ENCODE assay signal across 9 mouse cellular contexts in genomic region chr9:69948964-69949363, GRCm38 (mm10). TPM values are rescaled to one million over a fixed set of nuclear protein-coding genes. Genes with fewer than 3 reads are reported as not detected.
DNase-seq lines count a peak whose midpoint lies in the region; ATAC-seq and TF ChIP-seq lines count a peak whose summit lies in the region.
"Had no signal": no experiment of that assay in that cellular context is flagged by ENCODE, and none has a peak within 500 bp of the region (broad histone marks: within the 10 kb centered on the region; RNA-seq: fewer than 3 reads in every experiment).

No protein-coding gene starts in this region.

- H3K9ac ChIP-seq in kidney, embryonic 14.5 days (ENCODE audit: low read depth, low read length): no peak overlapping the region
- H3K9ac ChIP-seq in liver, postnatal 0 days (replicated peaks): no peak overlapping the region
- H3K9ac ChIP-seq: midbrain, embryonic 12.5 days had no signal

- no peaks in the 10 kb centered on the region for H3K36me3 ChIP-seq in kidney, embryonic 14.5 days (ENCODE audit: control insufficient read depth, insufficient read depth, low read length)
- no peaks in the 10 kb centered on the region for H3K36me3 ChIP-seq in liver, postnatal 0 days (replicated peaks; ENCODE audit: insufficient read depth, low read length)
- no peaks in the 10 kb centered on the region for H3K36me3 ChIP-seq in small intestine, adult 2 months (ENCODE audit: control insufficient read depth, insufficient read depth, low read length)
- H3K36me3 ChIP-seq: midbrain, embryonic 12.5 days had no signal

- H3K4me2 ChIP-seq in kidney, embryonic 14.5 days (replicated peaks; ENCODE audit: low read depth, low read length): no peak overlapping the region
- H3K4me2 ChIP-seq in liver, postnatal 0 days (ENCODE audit: low read depth, low read length): no peak overlapping the region
- H3K4me2 ChIP-seq: midbrain, embryonic 12.5 days had no signal

- intact Hi-C loops in gastrocnemius, postnatal 36 days (cut with DNase I): loop anchor here (2.0 kb wide), 1 partner anchor 38 kb away; no protein-coding TSS in a partner anchor

- no peak overlapping the region for H3K27ac ChIP-seq in kidney, embryonic 14.5 days (ENCODE audit: low read depth, low read length)
- no peak overlapping the region for H3K27ac ChIP-seq in liver, postnatal 0 days (ENCODE audit: low read depth)
- no peak overlapping the region for H3K27ac ChIP-seq in small intestine, adult 2 months (ENCODE audit: insufficient read depth, low read depth, low read length)
- H3K27ac ChIP-seq: midbrain, embryonic 12.5 days had no signal

- H3K9me3 ChIP-seq in kidney, embryonic 14.5 days (ENCODE audit: control insufficient read depth, low read length): no peaks in the 10 kb centered on the region
- H3K9me3 ChIP-seq in liver, postnatal 0 days (ENCODE audit: low read length): no peaks in the 10 kb centered on the region
- H3K9me3 ChIP-seq: midbrain, embryonic 12.5 days had no signal

- no peak for ATAC-seq in kidney, embryonic 14.5 days (ENCODE audit: low FRiP score, low TSS enrichment)
- peak; percentile 51 for ATAC-seq in CD4-positive, CD25-positive, alpha-beta regulatory T cell, adult 4 months
- no peak for ATAC-seq in liver, postnatal 0 days

- DNase-seq in kidney, adult 11 months: peak; percentile 6
- DNase-seq in adrenal gland, postnatal 14 days: peak; percentile 72
- peak; percentile 15 to 27 for DNase-seq in gastrocnemius, postnatal 36 days
- peak; percentile 76 for DNase-seq in liver, postnatal 0 days
- no peak for DNase-seq in frontal cortex, postnatal 36 days (ENCODE audit: low spot score in 2 of 2)

- TF ChIP-seq CTCF in liver, postnatal 0 days (IDR thresholded peaks at IDR 0.05; ENCODE audit: low read depth): peak; percentile 92
- peak; percentile 75; the same call in 1 of the 2 replicates for TF ChIP-seq CTCF in small intestine, adult 2 months (IDR thresholded peaks at IDR 0.05; ENCODE audit: extremely low read depth, insufficient read length, insufficient replicate concordance, low read depth, low read length)

- H3K4me3 ChIP-seq in kidney, embryonic 14.5 days (ENCODE audit: low read length): no peak overlapping the region
- no peak overlapping the region for H3K4me3 ChIP-seq in liver, postnatal 0 days (ENCODE audit: low read depth, low read length)
- no peak overlapping the region for H3K4me3 ChIP-seq in small intestine, adult 2 months (ENCODE audit: low read depth, low read length)
- H3K4me3 ChIP-seq: midbrain, embryonic 12.5 days had no signal

- H3K4me1 ChIP-seq in kidney, embryonic 14.5 days (ENCODE audit: control insufficient read depth, insufficient read depth, low read length): no peaks in the 10 kb centered on the region
- no peaks in the 10 kb centered on the region for H3K4me1 ChIP-seq in liver, postnatal 0 days (ENCODE audit: insufficient read depth)
- no peaks in the 10 kb centered on the region for H3K4me1 ChIP-seq in small intestine, adult 2 months (ENCODE audit: control insufficient read depth, insufficient read depth, insufficient read length, low read length)
- H3K4me1 ChIP-seq: midbrain, embryonic 12.5 days had no signal

- 19% methylated on average over 2 of the region's 2 CpGs for WGBS in kidney, embryonic 14.5 days
- 6% methylated on average over 2 of the region's 2 CpGs for WGBS in liver, postnatal 0 days (ENCODE audit: insufficient replicate concordance)
- WGBS in small intestine, adult 2 months: 3% methylated on average over 2 of the region's 2 CpGs

- no peak for TF ChIP-seq POLR2A in small intestine, adult 2 months (IDR thresholded peaks at IDR 0.05; ENCODE audit: low read depth, low read length)

- H3K27me3 ChIP-seq in kidney, embryonic 14.5 days (ENCODE audit: control insufficient read depth, insufficient read depth, low read length): no peaks in the 10 kb centered on the region
- no peaks in the 10 kb centered on the region for H3K27me3 ChIP-seq in liver, postnatal 0 days (ENCODE audit: insufficient read depth, low read length)
- no peaks in the 10 kb centered on the region; the same call in 1 of the 2 replicates for H3K27me3 ChIP-seq in small intestine, adult 2 months (ENCODE audit: control insufficient read depth, insufficient read depth, low read length)
- H3K27me3 ChIP-seq: midbrain, embryonic 12.5 days had no signal

- no peak for TF ChIP-seq EP300 in liver, postnatal 0 days (IDR thresholded peaks at IDR 0.05; ENCODE audit: low read depth)

RNA-seq across cellular contexts. Expression of gene Bnip2, which starts 40.3 kb away (rescaled TPM):
- 96.5 and 124 TPM in 2 replicates for polyA plus RNA-seq in kidney, embryonic 14.5 days (2014; fragmentation: Nextera tagmentation; extraction: Ambion mirVana)
- 10 to 100 TPM; 36.3 to 37.1 TPM for polyA plus RNA-seq in CD4-positive, CD25-positive, alpha-beta regulatory T cell, adult 4 months (2017; shearing (Covaris generic))
- 97.8 and 100 TPM in 2 replicates for total RNA-seq in adrenal gland, postnatal 14 days (2021)
- 10 to 100 TPM; 70.4 to 74.8 TPM for total RNA-seq in gastrocnemius, postnatal 36 days (2021)
- 38.4 and 42.5 TPM in 2 replicates for polyA plus RNA-seq in liver, postnatal 0 days (2015; fragmentation: Nextera tagmentation; extraction: Ambion mirVana)
- 4.1 and 5.7 TPM in 2 replicates for polyA plus RNA-seq in small intestine, adult 2 months (2012; rRNA removed)

Comparison
In these comparisons a context has a peak if more than half of its experiments do, and no peak if none do; other contexts are left out.
1. DNase-seq: peak in kidney, adult 11 months (single experiment), adrenal gland, postnatal 14 days (single experiment), gastrocnemius, postnatal 36 days (2 of 2) and liver, postnatal 0 days (single experiment); none in frontal cortex, postnatal 36 days (0 of 2).